Mouse (Mus musculus): ENCODE data around the gene Mptx1. TPM values are rescaled to one million over a fixed set of nuclear protein-coding genes. Genes with fewer than 3 reads are reported as not detected.
"Not testable (repeated sequence)": the region's sequence is repeated elsewhere in the genome, so short reads cannot be mapped to it uniquely, and the experiment has no call there.

The Mptx1 gene
- polyA plus RNA-seq (2015; fragmentation: Nextera tagmentation; extraction: Ambion mirVana) = not detected in 2 replicates

GRCm38 (mm10) chr1:174330218-174330617 is at the start of gene Mptx1:
TSS of gene Mptx1 (plus strand) at chr1:174330518.
- TF ChIP-seq EP300 (optimal IDR thresholded peaks at IDR 0.05) (no peak), CTCF (IDR thresholded peaks at IDR 0.05; ENCODE audit: low read depth) (no peak)
- no peak within 1 kb of the TSS for H3K4me2 ChIP-seq (replicated peaks; ENCODE audit: low read depth)
- H3K9me3 ChIP-seq (ENCODE audit: control insufficient read depth, low read length) = no peaks in the 10 kb centered on the region
- no peaks in the 10 kb centered on the region for H3K36me3 ChIP-seq (ENCODE audit: control insufficient read depth, insufficient read depth, low read length)
- DNase-seq (ENCODE audit: low spot score) = no peak
- no peaks in the 10 kb centered on the region for H3K27me3 ChIP-seq (ENCODE audit: control insufficient read depth, insufficient read depth, low read length)
- H3K4me3 ChIP-seq (ENCODE audit: low read depth, low read length) = no peak within 1 kb of the TSS
- no peak within 1 kb of the TSS for H3K9ac ChIP-seq (ENCODE audit: low read length)
- ATAC-seq (ENCODE audit: low FRiP score, low TSS enrichment) = no peak
- no peaks in the 10 kb centered on the region for H3K4me1 ChIP-seq (replicated peaks; ENCODE audit: control insufficient read depth, insufficient read depth)
- no peak within 1 kb of the TSS for H3K27ac ChIP-seq (replicated peaks)

DNA sequence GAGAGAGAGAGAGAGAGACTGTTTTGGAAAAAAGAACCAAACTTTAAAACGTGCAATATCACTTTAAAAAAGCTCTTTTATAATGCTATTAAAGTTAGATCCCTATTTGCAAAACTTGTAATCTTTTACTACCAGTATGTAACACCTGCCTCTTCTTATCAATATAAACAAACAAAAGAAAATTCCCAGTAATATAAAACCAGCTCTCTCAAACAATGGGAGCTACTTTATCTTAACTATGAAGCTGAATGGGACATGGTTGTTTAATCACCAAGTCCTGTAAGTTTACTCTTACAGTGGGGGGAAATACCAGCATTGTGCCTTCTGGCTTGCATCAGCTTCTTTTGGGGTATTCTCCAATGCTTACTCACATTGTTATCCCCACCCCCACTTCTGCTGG is 27.2 kb upstream of the Mptx1 start:
- ATAC-seq (ENCODE audit: low FRiP score, low TSS enrichment) = peak; percentile 87
- TF ChIP-seq EP300 (optimal IDR thresholded peaks at IDR 0.05) (no peak), CTCF (IDR thresholded peaks at IDR 0.05; ENCODE audit: low read depth) (no peak)
- Histone ChIP-seq H3K9me3 (ENCODE audit: control insufficient read depth, low read length) (no peaks in the 10 kb centered on the region), H3K9ac (ENCODE audit: low read length) (no peak overlapping the region), H3K36me3 (ENCODE audit: control insufficient read depth, insufficient read depth, low read length) (no peaks in the 10 kb centered on the region), H3K27ac (replicated peaks) (no peak overlapping the region), H3K27me3 (ENCODE audit: control insufficient read depth, insufficient read depth, low read length) (no peaks in the 10 kb centered on the region), H3K4me2 (replicated peaks; ENCODE audit: low read depth) (no peak overlapping the region), H3K4me1 (replicated peaks; ENCODE audit: control insufficient read depth, insufficient read depth) (no peaks in the 10 kb centered on the region), H3K4me3 (ENCODE audit: low read depth, low read length) (no peak overlapping the region)
- DNase-seq (ENCODE audit: low spot score) = peak; percentile 12
- 33% methylated on average over 1 of the region's 1 CpGs for WGBS

- no peaks in the 10 kb centered on the region for H3K9me3 ChIP-seq (ENCODE audit: control insufficient read depth, low read length)
- H3K36me3 ChIP-seq (ENCODE audit: control insufficient read depth, insufficient read depth, low read length) = no peaks in the 10 kb centered on the region
- ATAC-seq (ENCODE audit: low FRiP score, low TSS enrichment) (no peak), DNase-seq (ENCODE audit: low spot score) (no peak)
- no peaks in the 10 kb centered on the region for H3K27me3 ChIP-seq (ENCODE audit: control insufficient read depth, insufficient read depth, low read length)
- 72% methylated on average over 2 of the region's 2 CpGs for WGBS
- no peak overlapping the region for H3K27ac ChIP-seq (replicated peaks)
- H3K9ac ChIP-seq (ENCODE audit: low read length) = no peak overlapping the region
- H3K4me2 ChIP-seq (replicated peaks; ENCODE audit: low read depth) = no peak overlapping the region
- no peaks in the 10 kb centered on the region for H3K4me1 ChIP-seq (replicated peaks; ENCODE audit: control insufficient read depth, insufficient read depth)
- H3K4me3 ChIP-seq (ENCODE audit: low read depth, low read length) = no peak overlapping the region
- TF ChIP-seq EP300 (optimal IDR thresholded peaks at IDR 0.05) (no peak), CTCF (IDR thresholded peaks at IDR 0.05; ENCODE audit: low read depth) (no peak)
Measured at GRCm38 (mm10) chr1:174317308-174317707, 13.0 kb upstream of the Mptx1 start.

DNA sequence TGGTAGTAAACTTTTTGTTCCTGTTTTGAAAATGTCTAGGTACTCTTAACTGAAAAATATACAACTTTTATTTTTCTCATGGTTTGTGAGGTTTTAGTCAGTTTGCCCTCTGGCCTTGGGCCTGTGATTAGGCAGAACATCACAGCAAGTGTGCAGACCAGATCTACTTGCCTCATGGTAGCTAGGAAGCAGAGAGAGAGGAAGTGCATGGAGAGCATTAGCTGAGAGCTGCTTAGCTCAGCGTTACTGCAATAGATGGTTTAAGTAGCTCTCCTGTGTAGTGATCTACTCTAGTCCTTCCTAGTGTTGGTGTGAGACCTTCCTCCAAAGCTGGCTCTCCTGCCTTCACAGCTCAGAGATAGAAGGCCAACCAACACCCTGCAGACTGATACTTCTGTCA is 23.3 kb downstream of the Mptx1 start:
- not testable (repeated sequence) for ATAC-seq (ENCODE audit: low FRiP score, low TSS enrichment); H3K36me3 ChIP-seq (ENCODE audit: control insufficient read depth, insufficient read depth, low read length); H3K4me3 ChIP-seq (ENCODE audit: low read depth, low read length); H3K9me3 ChIP-seq (ENCODE audit: control insufficient read depth, low read length); H3K27me3 ChIP-seq (ENCODE audit: control insufficient read depth, insufficient read depth, low read length); H3K4me1 ChIP-seq (replicated peaks; ENCODE audit: control insufficient read depth, insufficient read depth); DNase-seq (ENCODE audit: low spot score); H3K27ac ChIP-seq (replicated peaks); H3K9ac ChIP-seq (ENCODE audit: low read length); H3K4me2 ChIP-seq (replicated peaks; ENCODE audit: low read depth)
- WGBS = 81% methylated on average over 1 of the region's 1 CpGs

DNA sequence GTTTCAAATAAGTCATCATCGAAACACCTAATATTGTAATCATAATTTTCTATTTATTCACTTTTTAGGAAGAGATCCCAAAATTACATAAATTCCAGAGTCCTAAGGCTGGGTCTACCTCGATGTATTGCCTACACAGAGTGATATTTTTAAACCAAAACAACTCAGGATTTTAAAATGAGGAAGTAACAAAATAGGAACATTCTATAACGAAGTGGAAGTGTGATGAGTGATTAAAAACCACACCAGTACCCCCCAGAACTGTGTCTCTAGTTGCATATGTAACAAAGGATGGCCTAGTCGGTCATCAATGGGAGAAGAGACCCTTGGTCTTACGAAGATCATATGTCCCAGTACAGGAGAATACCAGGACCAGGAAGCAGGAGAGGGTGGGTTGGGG is 24.3 kb downstream of the Mptx1 start:
- no peaks in the 10 kb centered on the region for H3K36me3 ChIP-seq (ENCODE audit: control insufficient read depth, insufficient read depth, low read length)

GRCm38 (mm10) chr1:174364882-174365451 is 34.6 kb downstream of the Mptx1 start, which contains the start of gene Olfr417:
TSS of gene Olfr417 (plus strand) at chr1:174365122.
- Histone ChIP-seq H3K9ac (ENCODE audit: low read length) (no peak within 1 kb of the TSS), H3K27ac (replicated peaks) (no peak within 1 kb of the TSS), H3K9me3 (ENCODE audit: control insufficient read depth, low read length) (no peaks in the 10 kb centered on the region), H3K4me3 (ENCODE audit: low read depth, low read length) (no peak within 1 kb of the TSS), H3K36me3 (ENCODE audit: control insufficient read depth, insufficient read depth, low read length) (no peaks in the 10 kb centered on the region), H3K27me3 (ENCODE audit: control insufficient read depth, insufficient read depth, low read length) (no peaks in the 10 kb centered on the region), H3K4me2 (replicated peaks; ENCODE audit: low read depth) (no peak within 1 kb of the TSS), H3K4me1 (replicated peaks; ENCODE audit: control insufficient read depth, insufficient read depth) (no peaks in the 10 kb centered on the region)
- WGBS = 62% methylated on average over 2 of the region's 2 CpGs
- DNase-seq (ENCODE audit: low spot score) = no peak
- no peak for ATAC-seq (ENCODE audit: low FRiP score, low TSS enrichment)
- TF ChIP-seq EP300 (optimal IDR thresholded peaks at IDR 0.05) (no peak), CTCF (IDR thresholded peaks at IDR 0.05; ENCODE audit: low read depth) (no peak)

More for the DNA sequence above, 24.3 kb downstream of the Mptx1 start:
- Histone ChIP-seq H3K27ac (replicated peaks) (no peak overlapping the region), H3K4me1 (replicated peaks; ENCODE audit: control insufficient read depth, insufficient read depth) (no peaks in the 10 kb centered on the region), H3K9ac (ENCODE audit: low read length) (no peak overlapping the region), H3K4me3 (ENCODE audit: low read depth, low read length) (no peak overlapping the region), H3K4me2 (replicated peaks; ENCODE audit: low read depth) (no peak overlapping the region), H3K27me3 (ENCODE audit: control insufficient read depth, insufficient read depth, low read length) (no peaks in the 10 kb centered on the region), H3K9me3 (ENCODE audit: control insufficient read depth, low read length) (no peaks in the 10 kb centered on the region)
- no peak for TF ChIP-seq CTCF (IDR thresholded peaks at IDR 0.05; ENCODE audit: low read depth)
- 66% methylated on average over 5 of the region's 5 CpGs for WGBS
- no peak for ATAC-seq (ENCODE audit: low FRiP score, low TSS enrichment)
- DNase-seq (ENCODE audit: low spot score) = no peak
